Mouse (Mus musculus): ENCODE measurements around the gene Klk11.

Gene Klk11

GRCm38 (mm10) chr7:43797333-43797769 lies 22.9 kb downstream of the Klk11 start, which contains the start of gene Klk8:
Gene Klk8 (plus strand): TSS chr7:43797577.
- DNase-seq: no peak

GRCm38 (mm10) chr7:43797844-43798462 lies 23.5 kb downstream of the Klk11 start:
- no peak for DNase-seq

- DNase-seq: no peak
Measured at GRCm38 (mm10) chr7:43799876-43800275, 25.5 kb downstream of the Klk11 start.

- DNase-seq: no peak
Measured at GRCm38 (mm10) chr7:43810994-43811393, 36.6 kb downstream of the Klk11 start, which contains the start of gene Klk7. Gene Klk7 (plus strand): TSS chr7:43811294.

GRCm38 (mm10) chr7:43815211-43815610 lies 40.8 kb downstream of the Klk11 start:
- no peak for DNase-seq

- DNase-seq: no peak
Measured at GRCm38 (mm10) chr7:43816746-43817145, 42.3 kb downstream of the Klk11 start.

- no peak for DNase-seq
Measured at GRCm38 (mm10) chr7:43821581-43821980, 47.2 kb downstream of the Klk11 start.

GRCm38 (mm10) chr7:43824199-43824598 lies 49.8 kb downstream of the Klk11 start, which contains the start of gene Klk6:
Gene Klk6 (plus strand): TSS chr7:43824499.
- DNase-seq: no peak

- no peak for DNase-seq
Measured at GRCm38 (mm10) chr7:43826056-43826455, 51.7 kb downstream of the Klk11 start.

- no peak for DNase-seq
Measured at GRCm38 (mm10) chr7:43827706-43828105, 53.3 kb downstream of the Klk11 start.

Data from cerebellum, adult 18-20 months (tissue).